In genomic region chr14:116209045-116209444, GRCm38 (mm10) we compare ENCODE assay signal across 8 mouse cellular contexts.
A peak's percentile ranks its signal among the peaks of the same experiment; 100 is the strongest.
DNase-seq lines count a peak whose midpoint lies in the region; ATAC-seq and TF ChIP-seq lines count a peak whose summit lies in the region.
"Had no signal": no experiment of that assay in that cellular context is flagged by ENCODE, and none has a peak within 500 bp of the region (broad histone marks: within the 10 kb centered on the region; RNA-seq: fewer than 3 reads in every experiment).

No protein-coding gene starts in this region.

- no peak overlapping the region for H3K4me2 ChIP-seq in lung, embryonic 14.5 days
- no peak overlapping the region for H3K4me2 ChIP-seq in embryonic facial prominence, embryonic 12.5 days (replicated peaks)

- no peaks in the 10 kb centered on the region for H3K27me3 ChIP-seq in lung, embryonic 14.5 days (ENCODE audit: insufficient read depth, low read length)
- no peaks in the 10 kb centered on the region for H3K27me3 ChIP-seq in embryonic facial prominence, embryonic 12.5 days
- no peaks in the 10 kb centered on the region for H3K27me3 ChIP-seq in limb, embryonic 10.5 days (ENCODE audit: low read depth, poor library complexity, severe bottlenecking)

- no peaks in the 10 kb centered on the region; the same call in 1 of the 2 replicates for H3K9me3 ChIP-seq in lung, embryonic 14.5 days (ENCODE audit: low read depth, low read length)
- no peaks in the 10 kb centered on the region for H3K9me3 ChIP-seq in embryonic facial prominence, embryonic 12.5 days
- no peaks in the 10 kb centered on the region for H3K9me3 ChIP-seq in limb, embryonic 10.5 days (replicated peaks)

- H3K36me3 ChIP-seq in lung, embryonic 14.5 days (ENCODE audit: insufficient read depth) = no peaks in the 10 kb centered on the region
- no peaks in the 10 kb centered on the region for H3K36me3 ChIP-seq in embryonic facial prominence, embryonic 12.5 days
- H3K36me3 ChIP-seq in limb, embryonic 10.5 days = no peaks in the 10 kb centered on the region

- H3K4me3 ChIP-seq in lung, embryonic 14.5 days (ENCODE audit: low read depth, low read length) = no peak overlapping the region
- no peak overlapping the region for H3K4me3 ChIP-seq in embryonic facial prominence, embryonic 12.5 days
- H3K4me3 ChIP-seq in limb, embryonic 10.5 days = no peak overlapping the region

- no peak for TF ChIP-seq CTCF in lung, embryonic 14.5 days (IDR thresholded peaks at IDR 0.05; ENCODE audit: low read depth)

- 33% methylated on average over 5 of the region's 5 CpGs for WGBS in lung, embryonic 14.5 days
- WGBS in embryonic facial prominence, embryonic 12.5 days = 45% methylated on average over 5 of the region's 5 CpGs
- 42% methylated on average over 5 of the region's 5 CpGs for WGBS in limb, embryonic 10.5 days

- no peak overlapping the region for H3K27ac ChIP-seq in lung, embryonic 14.5 days (ENCODE audit: low read depth)
- H3K27ac ChIP-seq in embryonic facial prominence, embryonic 12.5 days = no peak overlapping the region
- H3K27ac ChIP-seq in limb, embryonic 10.5 days = no peak overlapping the region

- ATAC-seq in lung, embryonic 14.5 days (ENCODE audit: insufficient read depth) = peak; percentile 97
- ATAC-seq in embryonic facial prominence, embryonic 12.5 days (ENCODE audit: insufficient number of reproducible peaks, insufficient read depth, low FRiP score, low TSS enrichment) = peak; percentile 47; the same call in 1 of the 2 replicates

- DNase-seq in lung, embryonic 14.5 days = peak; percentile 90
- no peak for DNase-seq in lung, adult 18-20 months
- peak; percentile 73 for DNase-seq in limb, embryonic 10.5 days (ENCODE audit: low spot score)
- DNase-seq in retina, embryonic 14.5 days (ENCODE audit: low spot score) = peak; percentile 55
- no peak for DNase-seq in c-Kit-positive CD71-positive TER-119-positive erythroid progenitor cells, embryonic 14.5 days (ENCODE audit: low spot score)
- no peak for DNase-seq in kidney, adult 11 months
- DNase-seq: layer of hippocampus, postnatal 36 days had no signal

- no peaks in the 10 kb centered on the region for H3K4me1 ChIP-seq in lung, embryonic 14.5 days (ENCODE audit: insufficient read depth)
- no peaks in the 10 kb centered on the region for H3K4me1 ChIP-seq in embryonic facial prominence, embryonic 12.5 days
- H3K4me1 ChIP-seq in limb, embryonic 10.5 days = peaks cover 20% of the 10 kb centered on the region

- H3K9ac ChIP-seq in lung, embryonic 14.5 days = no peak overlapping the region
- H3K9ac ChIP-seq in embryonic facial prominence, embryonic 12.5 days = no peak overlapping the region

Comparison
In these comparisons a context has a peak if more than half of its experiments do, and no peak if none do; other contexts are left out.
1. DNase-seq: peak in lung, embryonic 14.5 days (single experiment), limb, embryonic 10.5 days (single experiment) and retina, embryonic 14.5 days (single experiment); none in lung, adult 18-20 months (0 of 2), c-Kit-positive CD71-positive TER-119-positive erythroid progenitor cells, embryonic 14.5 days (single experiment) and kidney, adult 11 months (single experiment).